Mouse (Mus musculus) brain, embryonic 14.5 days (tissue): Measurements from ENCODE around the gene Psmd11. TPM values are rescaled to one million over a fixed set of nuclear protein-coding genes. Genes with fewer than 3 reads are reported as not detected.

Experiments used
- DNase-seq: peaks from one replicate; pipeline ENCODE4 v3.0.0-alpha.2; 2011; ENCODE audit warnings: low read depth
- CTCF ChIP-seq: fragments of 200-500 bp; IDR thresholded peaks from 2 replicates; pipeline ENCODE4 v1.5.1; 2012; ENCODE audit warnings: inconsistent platforms, mild to moderate bottlenecking, moderate library complexity, borderline replicate concordance; ENCODE audit not compliant: insufficient read depth, insufficient read length; ENCODE audit errors: extremely low read depth
- POLR2A ChIP-seq: fragments of 200-500 bp; IDR thresholded peaks from 2 replicates; pipeline ENCODE4 v1.6.1; 2012; ENCODE audit warnings: mild to moderate bottlenecking, inconsistent platforms, borderline replicate concordance; ENCODE audit not compliant: poor library complexity, insufficient read depth, insufficient read length, severe bottlenecking; ENCODE audit errors: extremely low read depth
- polyA plus RNA-seq: library from polyadenylated mRNA; depleted of rRNA; stranded (reverse); fragments of >200 nt; gene quantifications from 2 replicates; pipeline ENCODE4 v1.2.3, GENCODE M21; 2012

Gene Psmd11
- polyA plus RNA-seq, 1 experiment = 86.1 TPM

- DNase-seq = peak; percentile 93
- TF ChIP-seq CTCF = no peak
- no peak for TF ChIP-seq POLR2A
These were observed 55.9 kb downstream of the Psmd11 start for GRCm38 (mm10) chr11:80484191-80484791.

- no peak for DNase-seq
- no peak for TF ChIP-seq POLR2A
- TF ChIP-seq CTCF = no peak
These were observed 56.7 kb downstream of the Psmd11 start for GRCm38 (mm10) chr11:80485120-80485551.

- no peak for TF ChIP-seq CTCF
- TF ChIP-seq POLR2A = no peak
- DNase-seq = no peak
These were observed 57.3 kb downstream of the Psmd11 start for GRCm38 (mm10) chr11:80485622-80486206.

GRCm38 (mm10) chr11:80487904-80488587 lies 59.6 kb downstream of the Psmd11 start:
- TF ChIP-seq CTCF (no peak), POLR2A (no peak)
- DNase-seq = no peak

- no peak for TF ChIP-seq CTCF
- no peak for TF ChIP-seq POLR2A
- DNase-seq = peak; percentile 86
These were observed 60.9 kb downstream of the Psmd11 start for GRCm38 (mm10) chr11:80489172-80489881.

GRCm38 (mm10) chr11:80489882-80490196 lies 61.4 kb downstream of the Psmd11 start:
- TF ChIP-seq CTCF (no peak), POLR2A (no peak)
- DNase-seq = no peak

- DNase-seq = no peak
- TF ChIP-seq CTCF = no peak
- TF ChIP-seq POLR2A = no peak
These were observed 62.4 kb downstream of the Psmd11 start for GRCm38 (mm10) chr11:80490831-80491230.

- TF ChIP-seq POLR2A = no peak
- TF ChIP-seq CTCF = no peak
- DNase-seq = no peak
These were observed 64.8 kb downstream of the Psmd11 start for GRCm38 (mm10) chr11:80493186-80493585.

GRCm38 (mm10) chr11:80494852-80495251 lies 66.4 kb downstream of the Psmd11 start:
- TF ChIP-seq POLR2A = no peak
- TF ChIP-seq CTCF = no peak
- peak; percentile 41 for DNase-seq

GRCm38 (mm10) chr11:80495972-80496371 lies 67.6 kb downstream of the Psmd11 start:
- DNase-seq = no peak
- TF ChIP-seq CTCF = no peak
- no peak for TF ChIP-seq POLR2A

GRCm38 (mm10) chr11:80496640-80497039 lies 68.2 kb downstream of the Psmd11 start:
- DNase-seq = no peak
- TF ChIP-seq CTCF (no peak), POLR2A (no peak)
